Mouse (Mus musculus) olfactory bulb, adult 2 months (tissue): ENCODE data around the gene Tex14.
"Not testable (repeated sequence)": the region's sequence is repeated elsewhere in the genome, so short reads cannot be mapped to it uniquely, and the experiment has no call there.

Experiments used
- CTCF ChIP-seq: fragments of 200-500 bp; IDR thresholded peaks from 2 replicates; pipeline ENCODE4 v1.5.1; 2012; ENCODE audit warnings: low read depth, mild to moderate bottlenecking, low read length, moderate library complexity; ENCODE audit not compliant: insufficient read depth
- POLR2A ChIP-seq: fragments of 200-500 bp; IDR thresholded peaks from 2 replicates; pipeline ENCODE4 v1.6.1; 2012; ENCODE audit warnings: mild to moderate bottlenecking, low read depth, low read length, moderate library complexity; ENCODE audit not compliant: insufficient read depth

GRCm38 (mm10) chr11:87426450-87427250 is 21.8 kb downstream of the Tex14 start:
- peak; percentile 95 for TF ChIP-seq POLR2A
- TF ChIP-seq CTCF, result not testable (repeated sequence)
